26 mouse cellular contexts compared by ENCODE assay signal in genomic region chr6:72253168-72253567, GRCm38 (mm10). TPM values are rescaled to one million over a fixed set of nuclear protein-coding genes. Genes with fewer than 3 reads are reported as not detected.
DNase-seq lines count a peak whose midpoint lies in the region; ATAC-seq and TF ChIP-seq lines count a peak whose summit lies in the region.
"Had no signal": no experiment of that assay in that cellular context is flagged by ENCODE, and none has a peak within 500 bp of the region (broad histone marks: within the 10 kb centered on the region; RNA-seq: fewer than 3 reads in every experiment).

No protein-coding gene starts in this region.

- ATAC-seq in heart, embryonic 13.5 days (ENCODE audit: extremely low read depth, insufficient number of reproducible peaks, low FRiP score, low TSS enrichment), result no peak
- peak; percentile 44; the same call in 1 of the 2 replicates for ATAC-seq in heart, postnatal 0 days (ENCODE audit: insufficient read depth, low read depth)
- ATAC-seq: forebrain, embryonic 13.5 days; forebrain, embryonic 16.5 days; intestine, postnatal 0 days; Patski had no signal

- WGBS in heart, embryonic 13.5 days, result 52% methylated on average over 4 of the region's 4 CpGs
- WGBS in heart, postnatal 0 days, result 48% methylated on average over 4 of the region's 4 CpGs

- no peak for TF ChIP-seq CTCF in heart, postnatal 0 days (IDR thresholded peaks at IDR 0.05; ENCODE audit: low read depth)

- no peak for TF ChIP-seq EP300 in heart, postnatal 0 days (IDR thresholded peaks at IDR 0.05; ENCODE audit: low read depth)

- H3K4me1 ChIP-seq in heart, embryonic 13.5 days, result peaks cover 27% of the 10 kb centered on the region
- peaks cover 24% of the 10 kb centered on the region for H3K4me1 ChIP-seq in heart, postnatal 0 days (ENCODE audit: control insufficient read depth, insufficient read depth)

- H3K27me3 ChIP-seq in heart, embryonic 13.5 days (replicated peaks), result no peaks in the 10 kb centered on the region
- no peaks in the 10 kb centered on the region for H3K27me3 ChIP-seq in heart, postnatal 0 days (ENCODE audit: control insufficient read depth, insufficient read depth, low read length)
- H3K27me3 ChIP-seq: forebrain, embryonic 13.5 days; hindbrain, embryonic 12.5 days; hindbrain, embryonic 15.5 days; Patski had no signal

- H3K27ac ChIP-seq in heart, embryonic 13.5 days (replicated peaks), result peak overlapping the region; percentile 25; the same call in 1 of the 2 replicates
- H3K27ac ChIP-seq in heart, postnatal 0 days (ENCODE audit: low read depth), result peak overlapping the region; percentile 72
- H3K27ac ChIP-seq: forebrain, embryonic 13.5 days; hindbrain, embryonic 12.5 days; hindbrain, embryonic 15.5 days had no signal

- H3K9ac ChIP-seq in heart, embryonic 13.5 days, result no peak overlapping the region
- no peak overlapping the region for H3K9ac ChIP-seq in heart, postnatal 0 days (replicated peaks; ENCODE audit: low read depth, low read length)
- H3K9ac ChIP-seq: forebrain, embryonic 13.5 days; hindbrain, embryonic 12.5 days; hindbrain, embryonic 15.5 days had no signal

- intact Hi-C loops in heart, postnatal 25 days (cut with DNase I), result no loop called here
- intact Hi-C loops in heart, postnatal 14 days (cut with DNase I), result no loop called here

- H3K9me3 ChIP-seq in heart, embryonic 13.5 days, result no peaks in the 10 kb centered on the region
- H3K9me3 ChIP-seq in heart, postnatal 0 days (replicated peaks; ENCODE audit: control insufficient read depth, low read length), result no peaks in the 10 kb centered on the region
- H3K9me3 ChIP-seq: forebrain, embryonic 10.5 days; forebrain, embryonic 13.5 days; G1E; hindbrain, embryonic 12.5 days; hindbrain, embryonic 15.5 days had no signal

- H3K4me3 ChIP-seq in heart, embryonic 13.5 days, result no peak overlapping the region
- no peak overlapping the region for H3K4me3 ChIP-seq in heart, postnatal 0 days (ENCODE audit: low read depth, low read length)
- H3K4me3 ChIP-seq: forebrain, embryonic 10.5 days; forebrain, embryonic 13.5 days; hindbrain, embryonic 12.5 days; hindbrain, embryonic 15.5 days had no signal

- DNase-seq in heart, adult 11 months, result peak; percentile 91
- DNase-seq in heart, postnatal 25 days (ENCODE audit: low spot score), result no peak
- DNase-seq in heart, postnatal 4 days, result no peak
- DNase-seq in heart, postnatal 0 days (ENCODE audit: low spot score), result no peak
- DNase-seq in heart, postnatal 14 days, result no peak
- DNase-seq: adrenal gland, postnatal 10 days; adrenal gland, postnatal 36 days; B cell, adult 2 months; kidney, adult 2 months had no signal

- no peaks in the 10 kb centered on the region for H3K36me3 ChIP-seq in heart, embryonic 13.5 days
- no peaks in the 10 kb centered on the region for H3K36me3 ChIP-seq in heart, postnatal 0 days (replicated peaks; ENCODE audit: control insufficient read depth, insufficient read depth, low read length)
- H3K36me3 ChIP-seq: forebrain, embryonic 10.5 days; G1E; hindbrain, embryonic 12.5 days; hindbrain, embryonic 15.5 days had no signal

- H3K4me2 ChIP-seq in heart, embryonic 13.5 days, result no peak overlapping the region
- H3K4me2 ChIP-seq in heart, postnatal 0 days (ENCODE audit: low read depth, low read length), result no peak overlapping the region
- H3K4me2 ChIP-seq: forebrain, embryonic 13.5 days; hindbrain, embryonic 12.5 days; hindbrain, embryonic 15.5 days had no signal

RNA-seq across cellular contexts. Expression of gene Atoh8, which starts 17.8 kb away (rescaled TPM):
- 10 to 100 TPM in 1 of 2 experiments, 1 to 10 TPM in 1; 6.1 to 12.4 TPM for total RNA-seq in heart, postnatal 25 days (2021)
- 13.3 and 13.7 TPM in 2 replicates for polyA plus RNA-seq in heart, embryonic 13.5 days (2015; fragmentation: Nextera tagmentation; extraction: Ambion mirVana)
- 1 to 10 TPM; 7.2 to 8.6 TPM for total RNA-seq in heart, postnatal 4 days (2021)
- 4.5 and 14.7 TPM in 2 replicates for total RNA-seq in heart, postnatal 0 days (2014; rRNA removed; ENCODE audit: low replicate concordance)
- polyA plus RNA-seq in heart, postnatal 0 days (2015; fragmentation: Nextera tagmentation; extraction: Ambion mirVana), result 7.1 and 8.6 TPM in 2 replicates
- 10 to 100 TPM; 10.1 to 11.3 TPM for total RNA-seq in heart, postnatal 14 days (2021)
- total RNA-seq: G1E; hematopoietic stem cell, adult 5-6 weeks had no signal

RNA-seq across cellular contexts. Expression of gene Sftpb, which starts 51.2 kb away (rescaled TPM):
- total RNA-seq in heart, postnatal 25 days (2021), result under 1 TPM in 1 of 2 experiments, not detected in 1; 0.45 TPM
- polyA plus RNA-seq in heart, embryonic 13.5 days (2015; fragmentation: Nextera tagmentation; extraction: Ambion mirVana), result 0.17 and 1.1 TPM in 2 replicates
- total RNA-seq in heart, postnatal 4 days (2021), result not detected
- total RNA-seq in heart, postnatal 0 days (2014; rRNA removed; ENCODE audit: low replicate concordance), result 0.84 and 1.7 TPM in 2 replicates
- 0.33 and 0.55 TPM in 2 replicates for polyA plus RNA-seq in heart, postnatal 0 days (2015; fragmentation: Nextera tagmentation; extraction: Ambion mirVana)
- total RNA-seq in heart, postnatal 14 days (2021), result under 1 TPM in 1 of 2 experiments, not detected in 1; 0.81 TPM
- total RNA-seq: adrenal gland, adult 18-20 months; adrenal gland, postnatal 36 days; CH12.LX; G1E; gastrocnemius, adult 18-20 months; gastrocnemius, postnatal 14 days; hematopoietic stem cell, adult 5-6 weeks had no signal
- polyA plus RNA-seq: embryonic facial prominence, embryonic 11.5 days; embryonic facial prominence, embryonic 14.5 days; forebrain, embryonic 10.5 days; forebrain, embryonic 13.5 days; G1E; hindbrain, embryonic 12.5 days; kidney, adult 2 months; kidney, embryonic 14.5 days had no signal
